Mouse (Mus musculus): ENCODE results near the gene H2-DMb2.
"Not testable (repeated sequence)": the region's sequence is repeated elsewhere in the genome, so short reads cannot be mapped to it uniquely, and the experiment has no call there.

H2-DMb2 gene

DNA sequence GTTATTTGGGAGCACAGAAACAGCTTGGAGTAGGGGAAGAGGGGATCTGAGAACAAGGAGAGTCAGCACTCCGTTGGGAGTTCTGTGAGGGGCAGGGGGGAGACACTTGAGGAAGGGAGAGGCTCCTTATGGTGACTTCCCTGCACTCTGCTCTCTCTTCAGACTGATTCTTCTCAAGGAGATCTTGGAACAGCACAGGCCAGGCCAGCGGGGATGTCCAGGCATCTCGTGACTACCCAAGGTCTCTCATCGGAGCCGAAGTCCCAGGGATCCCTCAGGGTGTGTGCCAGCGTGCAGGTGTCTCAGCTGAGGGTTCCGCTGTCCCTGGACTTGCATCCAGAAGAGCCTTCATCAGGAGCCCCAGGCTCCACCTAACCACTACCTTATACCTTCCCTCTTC lies 4.5 kb upstream of the H2-DMb2 start:
- no peak for DNase-seq

GRCm38 (mm10) chr17:34139416-34139815 lies 3.7 kb upstream of the H2-DMb2 start:
- DNase-seq: peak; percentile 77

DNA sequence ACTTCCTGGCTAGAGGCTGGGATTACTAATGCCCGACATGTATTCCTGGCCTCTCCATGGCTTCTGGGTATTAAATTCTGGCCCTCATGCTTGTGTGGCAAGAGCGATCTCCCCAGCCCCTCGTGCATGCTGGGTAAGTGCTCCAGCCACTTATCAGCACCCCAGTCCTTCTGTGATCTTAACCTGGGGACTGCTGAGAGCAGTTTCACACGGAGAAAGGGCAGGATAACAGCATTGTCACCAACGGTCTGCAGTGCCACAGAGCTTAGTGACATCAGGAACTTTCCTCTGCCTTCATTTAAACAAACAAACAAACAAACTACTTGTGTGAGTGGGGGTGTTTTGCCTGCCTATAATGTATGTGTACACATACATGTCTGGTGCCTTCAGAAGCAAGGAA lies 2.9 kb upstream of the H2-DMb2 start:
- no peak for DNase-seq

- peak; percentile 35 for DNase-seq
Observed at GRCm38 (mm10) chr17:34141448-34141847, 1.7 kb upstream of the H2-DMb2 start.

DNA sequence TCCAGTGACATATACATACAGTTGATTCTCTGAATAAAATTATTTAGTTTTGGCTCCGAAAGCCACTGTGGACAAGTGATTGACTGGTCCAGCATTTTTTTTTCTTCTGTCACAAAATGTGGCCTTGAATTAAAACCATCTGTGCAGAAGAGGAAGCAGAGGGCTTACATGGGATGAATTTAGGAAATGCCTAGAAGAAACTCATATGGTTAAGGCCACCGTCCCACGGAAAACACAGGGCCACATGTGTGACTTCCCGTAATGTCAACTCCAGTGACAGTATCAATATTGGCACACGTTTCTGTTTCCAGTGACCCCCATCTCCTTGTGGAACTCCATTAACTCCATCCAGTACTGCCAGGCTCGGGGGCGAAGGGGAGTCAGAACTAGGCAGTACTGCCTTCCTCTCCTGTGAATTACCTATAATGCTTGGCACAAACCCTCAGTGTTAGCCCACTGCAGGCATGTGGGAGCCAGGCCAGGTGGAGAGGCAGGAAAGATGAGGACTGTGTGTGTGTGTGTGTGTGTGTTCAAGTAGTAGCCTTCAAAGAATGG lies 574 bp upstream of the H2-DMb2 start:
- peak; percentile 48 for DNase-seq

DNA sequence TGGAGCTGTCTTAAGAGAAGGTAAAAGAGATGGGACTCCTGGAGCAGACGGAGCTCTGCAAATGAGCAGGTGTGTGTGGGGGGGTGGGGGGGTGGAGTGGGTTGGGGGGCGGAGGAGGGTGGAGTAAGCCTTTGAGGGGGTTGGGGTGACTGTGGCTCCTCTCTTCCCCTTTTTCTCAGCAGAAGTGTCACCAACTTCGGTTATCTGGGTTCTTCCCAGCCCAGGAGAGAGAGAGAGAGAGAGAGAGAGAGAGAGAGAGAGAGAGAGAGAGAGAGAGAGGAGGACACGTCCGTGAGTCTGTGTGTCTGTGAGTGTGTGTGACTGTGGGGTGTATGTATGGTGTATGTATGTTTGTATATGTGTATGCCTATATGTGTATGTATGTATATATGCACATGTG lies 354 bp downstream of the H2-DMb2 start:
- no peak for DNase-seq

DNA sequence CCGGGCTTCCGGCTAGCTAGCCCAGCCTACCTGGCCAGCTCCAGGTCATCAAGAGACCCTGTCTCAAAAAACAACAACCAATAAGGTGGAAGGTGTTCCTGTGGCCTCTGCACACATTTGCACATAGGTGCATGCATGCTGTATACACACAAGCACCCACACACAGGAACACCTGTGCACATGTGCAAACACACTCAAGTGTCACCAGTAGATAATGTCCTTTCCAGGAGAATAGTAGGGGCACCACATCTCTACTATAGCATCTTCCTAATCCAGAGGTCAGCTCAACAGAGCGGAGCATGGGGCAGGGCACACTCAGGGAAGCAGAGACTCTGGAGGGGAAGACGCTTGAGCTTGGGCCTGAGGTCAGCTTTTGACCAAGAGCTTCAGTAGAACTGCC lies 1.1 kb downstream of the H2-DMb2 start:
- DNase-seq: not testable (repeated sequence)

- peak; percentile 63 for DNase-seq
Observed at GRCm38 (mm10) chr17:34144960-34145371, 1.9 kb downstream of the H2-DMb2 start.

GRCm38 (mm10) chr17:34152923-34153322 lies 9.8 kb downstream of the H2-DMb2 start, which contains the start of gene H2-DMb1:
H2-DMb1 (plus strand) TSS chr17:34153072.
- DNase-seq: peak; percentile 92

GRCm38 (mm10) chr17:34155534-34155933 lies 12.4 kb downstream of the H2-DMb2 start:
- DNase-seq: no peak

DNA sequence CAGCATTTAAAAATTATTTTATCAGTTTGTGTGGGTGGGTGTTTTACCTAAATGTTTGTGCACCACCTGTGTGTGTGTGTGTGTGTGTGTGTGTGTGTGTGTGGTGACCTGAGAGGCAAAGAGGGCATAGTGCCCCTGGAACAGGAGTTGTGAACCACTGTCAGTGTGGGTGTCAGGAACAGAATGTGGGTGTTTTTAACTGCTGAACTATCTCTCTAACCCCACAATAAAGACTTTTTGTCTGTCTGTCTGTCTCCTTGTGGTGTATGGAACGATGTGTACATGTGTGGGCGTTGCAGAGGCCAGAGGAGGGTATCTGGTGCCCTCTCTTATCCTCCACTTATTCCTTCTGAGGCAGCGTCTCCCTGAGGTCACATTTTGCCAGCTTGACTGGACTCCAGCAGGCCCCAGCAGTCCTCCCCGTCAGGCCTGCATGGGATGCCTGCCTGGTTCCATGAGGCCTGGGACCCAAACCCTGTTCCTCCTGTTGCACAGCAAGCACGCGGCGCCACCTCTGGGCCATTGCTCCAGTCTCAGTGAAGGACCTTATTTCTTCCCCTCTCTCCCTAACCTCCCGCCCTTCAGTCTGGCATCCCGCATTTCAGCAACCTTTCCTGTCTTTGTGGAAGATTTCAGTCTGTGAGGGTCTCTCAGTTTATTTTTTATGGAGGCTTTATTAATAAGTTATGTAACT lies 21.2 kb downstream of the H2-DMb2 start:
- DNase-seq: peak; percentile 58

GRCm38 (mm10) chr17:34165033-34165730 lies 22.1 kb downstream of the H2-DMb2 start:
- peak; percentile 51 for DNase-seq

- DNase-seq: peak; percentile 64
Observed at GRCm38 (mm10) chr17:34169279-34169678, 26.2 kb downstream of the H2-DMb2 start.

GRCm38 (mm10) chr17:34170487-34170876 lies 27.4 kb downstream of the H2-DMb2 start:
- DNase-seq: no peak

GRCm38 (mm10) chr17:34170877-34171498 lies 27.9 kb downstream of the H2-DMb2 start:
- DNase-seq: peak; percentile 95

GRCm38 (mm10) chr17:34172528-34172927 lies 29.4 kb downstream of the H2-DMb2 start:
- DNase-seq: no peak

GRCm38 (mm10) chr17:34174075-34174474 lies 31.0 kb downstream of the H2-DMb2 start:
- DNase-seq: no peak

GRCm38 (mm10) chr17:34177179-34177578 lies 34.1 kb downstream of the H2-DMb2 start:
- no peak for DNase-seq

GRCm38 (mm10) chr17:34179019-34179418 lies 35.9 kb downstream of the H2-DMb2 start:
- DNase-seq: no peak

- no peak for DNase-seq
Observed at GRCm38 (mm10) chr17:34179913-34180859, 37.1 kb downstream of the H2-DMb2 start.

GRCm38 (mm10) chr17:34183564-34184219 lies 40.6 kb downstream of the H2-DMb2 start:
- no peak for DNase-seq

DNA sequence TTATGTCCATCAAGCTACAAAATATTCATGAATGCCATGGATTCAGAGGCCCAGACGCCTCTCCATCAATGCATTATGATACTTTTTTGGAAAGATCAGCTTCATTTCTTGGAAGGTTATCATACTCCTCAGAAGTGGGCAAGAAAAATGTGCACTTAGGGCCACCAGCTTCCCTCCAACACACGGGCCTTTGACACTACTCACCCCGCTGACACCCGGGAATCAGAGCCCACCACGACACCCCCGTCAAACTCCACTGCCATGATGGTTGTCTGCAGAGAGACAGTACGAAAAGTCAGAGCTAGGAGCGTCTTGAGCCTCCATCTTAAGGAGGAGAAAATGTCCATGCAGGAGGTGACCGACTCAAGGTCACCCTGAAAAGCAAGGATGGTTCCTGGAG lies 42.4 kb downstream of the H2-DMb2 start:
- DNase-seq: no peak
